Comparison of ENCODE assay signal across 8 mouse cellular contexts in the genomic region with DNA sequence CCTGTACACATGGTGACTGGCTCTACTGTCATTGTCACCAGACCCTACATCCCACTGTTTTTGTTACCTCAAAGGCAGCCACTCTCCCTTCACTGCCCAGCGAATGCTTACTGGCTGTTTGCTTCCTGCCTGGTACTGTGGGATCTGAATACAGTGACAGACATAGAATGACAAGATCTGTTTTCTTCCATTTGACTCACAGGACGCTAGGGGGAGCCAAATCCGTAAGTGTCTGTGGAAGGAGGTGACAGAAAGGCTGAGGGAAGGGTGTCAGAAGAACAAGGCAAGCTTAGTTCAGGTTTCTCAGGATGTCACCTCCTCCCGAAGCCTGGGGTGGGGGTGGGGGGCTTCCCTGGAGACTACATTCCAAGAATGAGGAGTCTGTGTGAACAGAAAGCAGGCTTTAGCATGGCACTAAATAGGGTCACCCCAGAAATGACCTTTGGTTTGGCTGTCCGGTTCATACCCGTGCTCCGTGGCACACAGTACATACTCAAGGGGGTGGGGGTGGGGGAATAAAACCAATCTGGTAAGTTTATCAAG. TPM values are rescaled to one million over a fixed set of nuclear protein-coding genes. Genes with fewer than 3 reads are reported as not detected.
DNase-seq lines count a peak whose midpoint lies in the region; ATAC-seq lines count a peak whose summit lies in the region.

No protein-coding gene starts in this region.

- no peaks in the 10 kb centered on the region for H3K27me3 ChIP-seq in hindbrain, embryonic 14.5 days (ENCODE audit: control insufficient read depth, insufficient read depth, low read length)

- 22% methylated on average over 7 of the region's 7 CpGs for WGBS in hindbrain, embryonic 14.5 days

- H3K4me3 ChIP-seq in hindbrain, embryonic 14.5 days (replicated peaks; ENCODE audit: low read length) = no peak overlapping the region

- peak; percentile 19 for DNase-seq in ovary, adult 18-20 months (ENCODE audit: low spot score)
- no peak for DNase-seq in ovary, postnatal 10 days (ENCODE audit: low spot score)
- DNase-seq in cerebellum, adult 9-11 months = peak; percentile 72
- DNase-seq in hindbrain, embryonic 14.5 days (ENCODE audit: low spot score) = peak; percentile 86
- DNase-seq in layer of hippocampus, postnatal 14 days (ENCODE audit: low spot score in 2 of 2) = peak; percentile 74 to 85
- peak; percentile 74 for DNase-seq in lung, postnatal 14 days
- peak; percentile 89 for DNase-seq in retina, postnatal 1 day

- H3K9me3 ChIP-seq in hindbrain, embryonic 14.5 days (ENCODE audit: control insufficient read depth, low read length) = no peaks in the 10 kb centered on the region

- H3K9ac ChIP-seq in hindbrain, embryonic 14.5 days = no peak overlapping the region

- no peaks in the 10 kb centered on the region for H3K36me3 ChIP-seq in hindbrain, embryonic 14.5 days (replicated peaks; ENCODE audit: control insufficient read depth, insufficient read depth)

- ATAC-seq in frontal cortex, adult (ENCODE audit: low TSS enrichment) = peak; percentile 80
- ATAC-seq in hindbrain, embryonic 14.5 days (ENCODE audit: low FRiP score) = peak; percentile 78

- H3K27ac ChIP-seq in hindbrain, embryonic 14.5 days = 0 out of 2 replicates have a peak overlapping the region, but pooled peaks have one; percentile 55

- H3K4me2 ChIP-seq in hindbrain, embryonic 14.5 days (replicated peaks) = no peak overlapping the region

- H3K4me1 ChIP-seq in hindbrain, embryonic 14.5 days (replicated peaks; ENCODE audit: control insufficient read depth, insufficient read depth, low read length) = no peaks in the 10 kb centered on the region; the same call in 1 of the 2 replicates

RNA-seq across cellular contexts. Expression of gene Thbs4, which starts 43.6 kb away (rescaled TPM):
- 1.2 and 1.3 TPM in 2 replicates for polyA plus RNA-seq in hindbrain, embryonic 14.5 days (2014; fragmentation: Nextera tagmentation; extraction: Ambion mirVana)
- 10 to 100 TPM; 11.7 to 13.5 TPM for total RNA-seq in layer of hippocampus, postnatal 14 days (2021)
